Mouse (Mus musculus) ES-Bruce4 (cell line): ENCODE data around the gene Abcb8.

Experiments used
- CTCF ChIP-seq: IDR thresholded peaks from one replicate; pipeline ENCODE4 v1.8.1; 2011; ENCODE audit warnings: low read depth, low read length
- EP300 ChIP-seq: IDR thresholded peaks from 2 replicates; pipeline ENCODE4 v1.6.1; 2011; ENCODE audit warnings: low read depth, low read length; ENCODE audit not compliant: insufficient read depth
- POLR2A ChIP-seq: IDR thresholded peaks from one replicate; pipeline ENCODE4 v1.8.1; 2011; ENCODE audit warnings: low read length; ENCODE audit not compliant: insufficient read depth

- TF ChIP-seq EP300 (no peak), CTCF (no peak), POLR2A (no peak)
Observed at GRCm38 (mm10) chr5:24388246-24388915, 5.1 kb upstream of the Abcb8 start.
